ENCODE assay signal across 22 mouse cellular contexts in the genomic region with DNA sequence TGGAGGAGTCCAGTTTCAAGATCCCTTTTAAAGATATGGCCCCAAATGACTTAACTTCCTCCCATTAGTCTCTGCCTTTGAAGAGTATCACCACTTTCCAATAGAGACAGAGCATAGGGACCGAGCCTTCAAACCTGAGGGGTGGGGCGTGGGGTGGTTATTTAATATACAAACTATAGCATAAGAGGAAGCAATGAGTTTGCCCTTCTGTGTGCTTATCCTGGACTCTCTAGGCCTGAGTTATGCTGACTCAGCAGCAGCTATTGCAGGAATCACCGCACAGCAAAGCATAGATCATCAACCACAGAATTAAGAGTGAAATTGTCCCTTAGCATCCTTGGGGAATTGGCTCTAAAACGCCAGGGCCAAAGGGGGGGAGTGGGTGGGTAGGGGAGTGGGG. TPM values are rescaled to one million over a fixed set of nuclear protein-coding genes. Genes with fewer than 3 reads are reported as not detected.
A peak's percentile ranks its signal among the peaks of the same experiment; 100 is the strongest.
DNase-seq lines count a peak whose midpoint lies in the region; ATAC-seq and TF ChIP-seq lines count a peak whose summit lies in the region.
"Had no signal": no experiment of that assay in that cellular context is flagged by ENCODE, and none has a peak within 500 bp of the region (broad histone marks: within the 10 kb centered on the region; RNA-seq: fewer than 3 reads in every experiment).

No protein-coding gene starts in this region.

- no peak for TF ChIP-seq CTCF in left cerebral cortex, adult 2 months (IDR thresholded peaks at IDR 0.05)

- H3K4me3 ChIP-seq in left cerebral cortex, adult 2 months, result no peak overlapping the region
- H3K4me3 ChIP-seq: embryonic facial prominence, embryonic 12.5 days; embryonic facial prominence, embryonic 15.5 days; hindbrain, embryonic 10.5 days; hindbrain, embryonic 13.5 days; intestine, embryonic 15.5 days had no signal

- ATAC-seq in granulocyte monocyte progenitor cell, adult 5-6 weeks (replicated peaks; ENCODE audit: poor library complexity, severe bottlenecking), result peak; percentile 97
- 0 out of 2 replicates have a peak, but pooled peaks have one; percentile 17 for ATAC-seq in monocyte, adult 5-6 weeks (replicated peaks; ENCODE audit: insufficient number of reproducible peaks, low FRiP score, low TSS enrichment, poor library complexity, severe bottlenecking)
- ATAC-seq: forebrain, embryonic 14.5 days; forebrain, postnatal 0 days; hindbrain, embryonic 16.5 days; intestine, embryonic 15.5 days had no signal

- peak; percentile 8 for DNase-seq in heart, adult 11 months
- DNase-seq in heart, postnatal 4 days, result no peak
- no peak for DNase-seq in left cerebral cortex, postnatal 36 days (ENCODE audit: low spot score in 2 of 2)
- no peak for DNase-seq in left cerebral cortex, adult 2 months (ENCODE audit: extremely low spot score in 1 of 2, low spot score in 2 of 2)
- DNase-seq: adrenal gland, adult 2 months; adrenal gland, postnatal 14 days; cerebellum, adult 11 months; cerebellum, adult 2 months; cerebellum, postnatal 10 days; cerebellum, postnatal 36 days; forebrain, postnatal 0 days; gastrocnemius, postnatal 25 days; kidney, adult 11 months had no signal

- intact Hi-C loops in left cerebral cortex, postnatal 36 days (cut with DNase I), result no loop called here
- intact Hi-C loops in left cerebral cortex, adult 2 months (cut with DNase I), result no loop called here

- H3K27ac ChIP-seq in left cerebral cortex, adult 2 months, result no peak overlapping the region
- H3K27ac ChIP-seq: embryonic facial prominence, embryonic 12.5 days; embryonic facial prominence, embryonic 15.5 days; hindbrain, embryonic 10.5 days; hindbrain, embryonic 13.5 days; intestine, embryonic 15.5 days had no signal

RNA-seq across cellular contexts. Expression of gene Tmem72, which starts 16.9 kb away (rescaled TPM):
- total RNA-seq in heart, postnatal 4 days (2021), result under 1 TPM; 0.17 to 0.29 TPM
- total RNA-seq in granulocyte monocyte progenitor cell, adult 5-6 weeks (2014; fragmentation: Nextera tagmentation), result 0.11 and 0.24 TPM in 2 replicates
- total RNA-seq in granulocyte monocyte progenitor cell, adult 5-6 weeks (2017), result under 0.01 and 0.04 TPM in 2 replicates
- total RNA-seq in monocyte, adult 5-6 weeks (2017), result 0.29 to 0.68 TPM (median 0.32 TPM) in 3 replicates
- under 1 TPM; 0.10 to 0.20 TPM for total RNA-seq in left cerebral cortex, postnatal 36 days (2021)
- under 1 TPM; 0.29 to 0.58 TPM for total RNA-seq in left cerebral cortex, adult 2 months (2021)

RNA-seq across cellular contexts. Expression of gene Rassf4, which starts 59.8 kb away (rescaled TPM):
- 1 to 10 TPM; 5.4 to 6.3 TPM for total RNA-seq in heart, postnatal 4 days (2021)
- 78.9 and 79.9 TPM in 2 replicates for total RNA-seq in granulocyte monocyte progenitor cell, adult 5-6 weeks (2014; fragmentation: Nextera tagmentation)
- 41.0 and 46.8 TPM in 2 replicates for total RNA-seq in granulocyte monocyte progenitor cell, adult 5-6 weeks (2017)
- total RNA-seq in monocyte, adult 5-6 weeks (2017), result 124 to 138 TPM (median 133 TPM) in 3 replicates
- total RNA-seq in left cerebral cortex, postnatal 36 days (2021), result 1 to 10 TPM; 4.6 to 5.1 TPM
- total RNA-seq in left cerebral cortex, adult 2 months (2021), result 1 to 10 TPM; 4.5 to 6.0 TPM

Comparison
In these comparisons a context has a peak if more than half of its experiments do, and no peak if none do; other contexts are left out.
1. RNA of gene Rassf4, which starts 59.8 kb away (total RNA-seq): 124 to 138 TPM in monocyte, adult 5-6 weeks and 41.0 to 79.9 TPM in granulocyte monocyte progenitor cell, adult 5-6 weeks; 5.4 to 6.3 TPM in heart, postnatal 4 days, 4.5 to 6.0 TPM in left cerebral cortex, adult 2 months and 4.6 to 5.1 TPM in left cerebral cortex, postnatal 36 days; every median in the first group is over 4 times any median in the second.